Comparison of ENCODE assay signal across 8 mouse cellular contexts in genomic region chr5:34369341-34370021, GRCm38 (mm10). TPM values are rescaled to one million over a fixed set of nuclear protein-coding genes. Genes with fewer than 3 reads are reported as not detected.
DNase-seq lines count a peak whose midpoint lies in the region; ATAC-seq and TF ChIP-seq lines count a peak whose summit lies in the region.

Gene Fam193a (plus strand): TSS chr5:34369933.

- TF ChIP-seq CTCF in cortical plate, adult 2 months (IDR thresholded peaks at IDR 0.05; ENCODE audit: extremely low read depth, insufficient read depth, low read length) = no peak

- peak within 1 kb of the TSS; percentile 57 for H3K4me3 ChIP-seq in cortical plate, adult 2 months (ENCODE audit: insufficient read depth, low read length)
- H3K4me3 ChIP-seq in megakaryocyte, embryonic 14.5 days (replicated peaks) = peak within 1 kb of the TSS; percentile 97

- peak; percentile 85 for TF ChIP-seq POLR2A in cortical plate, adult 2 months (IDR thresholded peaks at IDR 0.05; ENCODE audit: extremely low read depth, insufficient read depth, low read length)

- no peaks in the 10 kb centered on the region for H3K9me3 ChIP-seq in megakaryocyte, embryonic 14.5 days

- H3K36me3 ChIP-seq in megakaryocyte, embryonic 14.5 days (replicated peaks; ENCODE audit: low read length) = peaks cover 16% of the 10 kb centered on the region

- H3K27me3 ChIP-seq in megakaryocyte, embryonic 14.5 days (replicated peaks) = no peaks in the 10 kb centered on the region

- DNase-seq in gastrocnemius, adult 8-10 months (ENCODE audit: low spot score in 2 of 2) = peak; percentile 93 to 97
- peak; percentile 57 for DNase-seq in hindlimb bud, embryonic 11.5 days (ENCODE audit: extremely low spot score, low read depth, low spot score)
- DNase-seq in left cerebral cortex, adult 8-10 months (ENCODE audit: low spot score in 2 of 2) = peak; percentile 87 to 98
- DNase-seq in right cerebral cortex, postnatal 10 days (ENCODE audit: low spot score in 2 of 2) = peak; percentile 98 to 99
- peak; percentile 96 for DNase-seq in urinary bladder, postnatal 25 days (ENCODE audit: low spot score)

- H3K4me1 ChIP-seq in cortical plate, adult 2 months (ENCODE audit: control insufficient read depth, insufficient read depth, low read length) = peaks cover 5% of the 10 kb centered on the region
- peaks cover 34% of the 10 kb centered on the region for H3K4me1 ChIP-seq in megakaryocyte, embryonic 14.5 days

- peak within 1 kb of the TSS; percentile 44 for H3K27ac ChIP-seq in cortical plate, adult 2 months (ENCODE audit: insufficient read depth, low read length)

- ATAC-seq in activated CD4-positive, CD25-positive, alpha-beta regulatory T cell, adult 4 months = peak; percentile 83

RNA-seq across cellular contexts. Expression of gene Fam193a, which starts in this region (rescaled TPM):
- polyA plus RNA-seq in activated CD4-positive, CD25-positive, alpha-beta regulatory T cell, adult 4 months (2017; shearing (Covaris generic)) = 10 to 100 TPM; 12.5 to 13.3 TPM
- polyA plus RNA-seq in cortical plate, adult 2 months (2012; rRNA removed) = 32.7 and 42.0 TPM in 2 replicates
- 10 to 100 TPM; 11.0 to 14.2 (median 11.5) TPM for total RNA-seq in gastrocnemius, adult 8-10 months (2022)
- total RNA-seq in left cerebral cortex, adult 8-10 months (2022) = 10 to 100 TPM; 43.1 to 49.3 (median 43.2) TPM
- 6.6 and 13.3 TPM in 2 replicates for polyA plus RNA-seq in megakaryocyte, embryonic 14.5 days (2012; ENCODE audit: insufficient read depth, low replicate concordance)

Comparison
In these comparisons a context has a peak if more than half of its experiments do, and no peak if none do; other contexts are left out.
1. Peak in every context shown above with its lines: DNase-seq, ATAC-seq, H3K4me3 ChIP-seq and H3K27ac ChIP-seq.